Mouse (Mus musculus) liver, embryonic 12.5 days (tissue): ENCODE data around the gene Inpp4b. TPM values are rescaled to one million over a fixed set of nuclear protein-coding genes. Genes with fewer than 3 reads are reported as not detected.

ENCODE experiments used
- ATAC-seq: fragments of 200-750 bp; cut with Nextera tagmentation; 2 replicates; pipeline ENCODE4 v1.8.0; 2017; ENCODE audit warnings: moderate number of reproducible peaks, mild to moderate bottlenecking, moderate library complexity
- H3K27ac ChIP-seq: fragments of 300-500 bp; sonication (generic); 2 replicates; pipeline ENCODE4 v1.5.1; 2016; ENCODE audit warnings: mild to moderate bottlenecking
- H3K27me3 ChIP-seq: fragments of 300-500 bp; sonication (generic); replicated peaks from 2 replicates; pipeline ENCODE4 v1.6.1; 2016; ENCODE audit warnings: mild to moderate bottlenecking, moderate library complexity
- H3K36me3 ChIP-seq: fragments of 300-500 bp; sonication (generic); 2 replicates; pipeline ENCODE4 v1.6.1; 2016; ENCODE audit warnings: mild to moderate bottlenecking, moderate library complexity
- H3K4me1 ChIP-seq: fragments of 300-500 bp; sonication (generic); 2 replicates; pipeline ENCODE4 v1.6.1; 2016
- H3K4me2 ChIP-seq: fragments of 300-500 bp; sonication (generic); 2 replicates; pipeline ENCODE4 v1.6.1; 2016; ENCODE audit warnings: mild to moderate bottlenecking, moderate library complexity
- H3K4me3 ChIP-seq: fragments of 300-500 bp; sonication (generic); 2 replicates; pipeline ENCODE4 v1.5.1; 2016; ENCODE audit warnings: mild to moderate bottlenecking, moderate library complexity
- H3K9ac ChIP-seq: fragments of 300-500 bp; sonication (generic); 2 replicates; pipeline ENCODE4 v1.6.1; 2016; ENCODE audit warnings: mild to moderate bottlenecking, moderate library complexity
- H3K9me3 ChIP-seq: fragments of 300-500 bp; sonication (generic); replicated peaks from 2 replicates; pipeline ENCODE4 v1.6.1; 2016; ENCODE audit warnings: mild to moderate bottlenecking, moderate library complexity
- WGBS: fragments of 180-500 bp; shearing (Covaris S2); methylation state at CpG from one replicate; pipeline ENCODE4 v1.1.7; 2016; ENCODE audit not compliant: insufficient replicate concordance; 5-methylcytosine and 5-hydroxymethylcytosine counted together
- polyA plus RNA-seq: library from polyadenylated mRNA; unstranded; fragments of >200 nt; fragmentation: Nextera tagmentation; extraction: Ambion mirVana; gene quantifications from 2 replicates; pipeline ENCODE4 v1.2.1, GENCODE M21; 2016

Inpp4b gene
- polyA plus RNA-seq, 1 experiment from 2014 or later = 2.5 TPM

DNA sequence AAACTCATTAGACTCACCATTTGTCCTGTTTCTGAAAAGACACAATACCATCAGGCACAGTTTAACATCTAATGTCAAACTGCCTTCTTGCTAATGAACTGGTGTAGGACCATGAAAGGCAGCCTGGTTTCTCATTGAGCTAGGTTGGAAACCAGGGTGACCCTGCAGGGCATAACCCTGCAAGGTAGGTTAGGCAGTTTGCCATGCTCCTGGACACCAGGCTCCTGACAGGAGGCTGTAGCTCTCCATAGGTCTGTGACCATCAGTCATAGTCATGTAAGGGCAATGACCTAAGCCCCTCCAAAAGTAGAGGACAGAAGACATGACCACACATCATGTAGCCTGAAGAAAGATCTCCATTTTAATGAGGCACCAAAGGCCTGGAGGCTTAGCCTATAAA is 491.5 kb downstream of the Inpp4b start:
- H3K27me3 ChIP-seq = no peaks in the 10 kb centered on the region
- H3K4me2 ChIP-seq = no peak overlapping the region
- H3K9me3 ChIP-seq = no peaks in the 10 kb centered on the region
- no peaks in the 10 kb centered on the region for H3K4me1 ChIP-seq
- no peak overlapping the region for H3K9ac ChIP-seq
- no peak overlapping the region for H3K4me3 ChIP-seq
- no peak overlapping the region for H3K27ac ChIP-seq
- no peaks in the 10 kb centered on the region for H3K36me3 ChIP-seq
- no peak for ATAC-seq

- no peak for ATAC-seq
- Histone ChIP-seq H3K4me1 (no peaks in the 10 kb centered on the region), H3K9me3 (no peaks in the 10 kb centered on the region), H3K9ac (no peak overlapping the region), H3K27me3 (no peaks in the 10 kb centered on the region), H3K4me2 (no peak overlapping the region), H3K4me3 (no peak overlapping the region), H3K27ac (no peak overlapping the region), H3K36me3 (no peaks in the 10 kb centered on the region)
Measured at GRCm38 (mm10) chr8:81840512-81840911, 498.2 kb downstream of the Inpp4b start.

GRCm38 (mm10) chr8:81844104-81844982 is 502.0 kb downstream of the Inpp4b start:
- Histone ChIP-seq H3K9me3 (no peaks in the 10 kb centered on the region), H3K4me3 (no peak overlapping the region), H3K36me3 (no peaks in the 10 kb centered on the region), H3K9ac (no peak overlapping the region), H3K27ac (no peak overlapping the region), H3K27me3 (no peaks in the 10 kb centered on the region), H3K4me1 (no peaks in the 10 kb centered on the region), H3K4me2 (no peak overlapping the region)
- ATAC-seq = no peak
- WGBS = 76% methylated on average over 10 of the region's 10 CpGs

- WGBS = 61% methylated on average over 2 of the region's 2 CpGs
- H3K4me3 ChIP-seq = no peak overlapping the region
Measured at GRCm38 (mm10) chr8:81847929-81848328, 505.6 kb downstream of the Inpp4b start.

GRCm38 (mm10) chr8:81849976-81850375 is 507.6 kb downstream of the Inpp4b start:
- no peaks in the 10 kb centered on the region for H3K4me1 ChIP-seq
- H3K4me2 ChIP-seq = no peak overlapping the region
- no peak overlapping the region for H3K4me3 ChIP-seq
- no peak for ATAC-seq
- no peaks in the 10 kb centered on the region for H3K9me3 ChIP-seq
- H3K9ac ChIP-seq = no peak overlapping the region
- H3K27ac ChIP-seq = no peak overlapping the region
- no peaks in the 10 kb centered on the region for H3K27me3 ChIP-seq
- no peaks in the 10 kb centered on the region for H3K36me3 ChIP-seq
- 74% methylated on average over 1 of the region's 1 CpGs for WGBS

More at GRCm38 (mm10) chr8:81847929-81848328, 505.6 kb downstream of the Inpp4b start:
- ATAC-seq = no peak
- Histone ChIP-seq H3K27ac (no peak overlapping the region), H3K4me1 (no peaks in the 10 kb centered on the region), H3K27me3 (no peaks in the 10 kb centered on the region), H3K9me3 (no peaks in the 10 kb centered on the region), H3K9ac (no peak overlapping the region), H3K36me3 (no peaks in the 10 kb centered on the region), H3K4me2 (no peak overlapping the region)

DNA sequence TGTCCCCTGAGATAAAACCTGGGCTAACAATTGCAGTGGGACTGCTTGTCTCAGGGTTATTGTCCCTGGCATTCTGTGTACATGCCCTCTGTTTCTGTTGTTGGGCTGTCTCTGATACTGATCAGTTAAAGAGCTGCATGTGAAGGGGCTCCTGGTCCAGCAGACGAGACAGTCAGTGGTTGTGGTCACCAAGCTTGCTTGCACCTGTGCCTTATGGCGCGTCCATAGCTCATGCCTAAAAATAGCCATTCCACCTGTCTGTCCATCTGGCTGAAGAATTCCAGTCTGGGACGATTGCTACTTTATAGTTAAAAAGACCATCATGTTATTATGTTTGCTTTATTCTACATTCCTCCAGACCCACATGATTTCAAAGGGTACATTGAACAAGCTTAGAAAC is 510.8 kb downstream of the Inpp4b start:
- H3K4me1 ChIP-seq = no peaks in the 10 kb centered on the region
- H3K27me3 ChIP-seq = no peaks in the 10 kb centered on the region
- H3K27ac ChIP-seq = no peak overlapping the region
- H3K4me2 ChIP-seq = no peak overlapping the region
- no peak overlapping the region for H3K4me3 ChIP-seq
- no peaks in the 10 kb centered on the region for H3K36me3 ChIP-seq
- no peak for ATAC-seq
- 62% methylated on average over 4 of the region's 4 CpGs for WGBS
- no peak overlapping the region for H3K9ac ChIP-seq
- no peaks in the 10 kb centered on the region for H3K9me3 ChIP-seq

GRCm38 (mm10) chr8:81854543-81854942 is 512.2 kb downstream of the Inpp4b start:
- H3K36me3 ChIP-seq = no peaks in the 10 kb centered on the region
- no peaks in the 10 kb centered on the region for H3K9me3 ChIP-seq
- H3K4me2 ChIP-seq = no peak overlapping the region
- H3K9ac ChIP-seq = no peak overlapping the region
- H3K27ac ChIP-seq = no peak overlapping the region
- H3K4me1 ChIP-seq = no peaks in the 10 kb centered on the region
- no peak overlapping the region for H3K4me3 ChIP-seq
- ATAC-seq = no peak
- no peaks in the 10 kb centered on the region for H3K27me3 ChIP-seq
- 56% methylated on average over 8 of the region's 8 CpGs for WGBS

GRCm38 (mm10) chr8:81855009-81855408 is 512.7 kb downstream of the Inpp4b start:
- no peak overlapping the region for H3K4me3 ChIP-seq
- no peak for ATAC-seq
- H3K4me1 ChIP-seq = no peaks in the 10 kb centered on the region
- H3K36me3 ChIP-seq = no peaks in the 10 kb centered on the region
- H3K27me3 ChIP-seq = no peaks in the 10 kb centered on the region
- H3K9ac ChIP-seq = no peak overlapping the region
- H3K27ac ChIP-seq = no peak overlapping the region
- H3K9me3 ChIP-seq = no peaks in the 10 kb centered on the region
- no peak overlapping the region for H3K4me2 ChIP-seq
- 76% methylated on average over 1 of the region's 1 CpGs for WGBS

DNA sequence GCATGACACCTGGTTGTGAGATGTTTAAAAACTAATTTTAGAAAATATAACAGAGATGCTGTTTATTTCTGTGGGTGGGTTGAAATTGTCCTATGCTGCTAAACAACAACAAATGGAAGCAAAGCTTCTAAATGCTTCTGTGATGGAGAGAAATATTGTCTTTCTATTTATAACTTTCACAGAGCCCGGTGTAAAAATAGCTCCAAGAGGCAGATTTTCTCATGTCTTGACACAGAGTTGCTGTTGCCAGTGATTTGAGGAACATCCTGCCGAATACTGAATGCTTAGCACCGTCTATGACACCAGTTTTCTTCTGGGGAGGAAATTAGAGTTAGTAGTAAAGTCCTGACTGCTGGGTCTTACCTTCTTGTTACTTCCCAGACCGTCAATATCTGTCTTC is 513.8 kb downstream of the Inpp4b start:
- Histone ChIP-seq H3K36me3 (no peaks in the 10 kb centered on the region), H3K9me3 (no peaks in the 10 kb centered on the region), H3K27ac (no peak overlapping the region), H3K4me3 (no peak overlapping the region), H3K4me1 (no peaks in the 10 kb centered on the region), H3K9ac (no peak overlapping the region), H3K27me3 (no peaks in the 10 kb centered on the region), H3K4me2 (no peak overlapping the region)
- ATAC-seq = no peak
- 56% methylated on average over 4 of the region's 4 CpGs for WGBS

GRCm38 (mm10) chr8:81856608-81857007 is 514.3 kb downstream of the Inpp4b start:
- WGBS = 68% methylated on average over 6 of the region's 6 CpGs
- no peak overlapping the region for H3K4me2 ChIP-seq
- H3K27ac ChIP-seq = no peak overlapping the region
- no peaks in the 10 kb centered on the region for H3K9me3 ChIP-seq
- no peaks in the 10 kb centered on the region for H3K27me3 ChIP-seq
- no peak for ATAC-seq
- no peaks in the 10 kb centered on the region for H3K36me3 ChIP-seq
- H3K4me1 ChIP-seq = no peaks in the 10 kb centered on the region
- H3K4me3 ChIP-seq = no peak overlapping the region
- no peak overlapping the region for H3K9ac ChIP-seq

DNA sequence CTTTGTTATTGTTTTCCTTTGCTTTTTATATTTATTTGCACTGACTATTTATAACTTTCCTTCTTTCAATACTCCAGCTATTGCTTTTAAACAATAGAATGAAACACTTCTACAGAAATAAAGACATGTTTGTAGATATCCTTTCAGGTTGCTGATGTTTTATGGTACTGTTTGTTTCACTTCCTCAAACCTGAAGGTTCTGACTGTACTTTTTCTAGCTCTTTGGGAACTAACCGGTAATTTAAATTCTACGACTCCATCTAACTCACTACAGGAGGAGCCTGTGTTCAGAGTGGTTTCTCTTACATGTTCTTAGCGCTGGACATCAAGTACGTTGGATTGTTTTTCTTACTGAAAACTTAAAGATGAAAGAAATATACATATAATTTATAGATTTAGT is 516.0 kb downstream of the Inpp4b start:
- Histone ChIP-seq H3K4me2 (no peak overlapping the region), H3K9ac (no peak overlapping the region), H3K4me3 (no peak overlapping the region), H3K27ac (no peak overlapping the region), H3K36me3 (no peaks in the 10 kb centered on the region), H3K27me3 (no peaks in the 10 kb centered on the region), H3K4me1 (no peaks in the 10 kb centered on the region), H3K9me3 (no peaks in the 10 kb centered on the region)
- no peak for ATAC-seq
- WGBS = 78% methylated on average over 4 of the region's 4 CpGs

GRCm38 (mm10) chr8:81859805-81860204 is 517.4 kb downstream of the Inpp4b start:
- Histone ChIP-seq H3K4me2 (no peak overlapping the region), H3K9me3 (no peaks in the 10 kb centered on the region), H3K9ac (no peak overlapping the region), H3K36me3 (no peaks in the 10 kb centered on the region), H3K4me1 (no peaks in the 10 kb centered on the region), H3K27ac (no peak overlapping the region), H3K4me3 (no peak overlapping the region), H3K27me3 (no peaks in the 10 kb centered on the region)
- no peak for ATAC-seq
- 60% methylated on average over 1 of the region's 1 CpGs for WGBS

DNA sequence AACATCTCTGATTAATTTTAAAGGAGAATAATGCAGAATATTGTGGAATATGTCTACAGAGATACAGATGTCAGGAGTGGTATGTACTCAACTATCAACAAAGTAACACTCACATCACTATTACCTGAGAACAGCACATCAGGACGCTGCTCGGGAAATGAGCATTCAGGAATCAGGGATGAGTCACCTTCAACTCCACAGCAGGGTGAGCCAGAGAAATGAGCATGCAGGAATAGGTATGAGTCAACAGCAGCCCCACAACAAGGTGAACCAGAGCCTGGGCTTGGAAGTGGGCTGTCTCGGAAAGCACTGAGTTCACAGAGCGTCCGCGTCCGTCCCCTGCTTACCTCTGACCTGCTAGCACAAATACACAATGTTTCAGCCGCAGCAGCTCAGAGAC is 519.0 kb downstream of the Inpp4b start:
- H3K4me2 ChIP-seq = no peak overlapping the region
- no peaks in the 10 kb centered on the region for H3K4me1 ChIP-seq
- H3K27me3 ChIP-seq = no peaks in the 10 kb centered on the region
- H3K9me3 ChIP-seq = no peaks in the 10 kb centered on the region
- 76% methylated on average over 8 of the region's 8 CpGs for WGBS
- no peak overlapping the region for H3K27ac ChIP-seq
- no peak overlapping the region for H3K9ac ChIP-seq
- H3K4me3 ChIP-seq = no peak overlapping the region
- H3K36me3 ChIP-seq = no peaks in the 10 kb centered on the region
- ATAC-seq = no peak
